Mouse (Mus musculus): ENCODE results near the gene Med1. TPM values are rescaled to one million over a fixed set of nuclear protein-coding genes. Genes with fewer than 3 reads are reported as not detected.
"Not testable (repeated sequence)": the region's sequence is repeated elsewhere in the genome, so short reads cannot be mapped to it uniquely, and the experiment has no call there.

Gene Med1
- polyA plus RNA-seq, 1 experiment: 53.7 TPM

- no peaks in the 10 kb centered on the region for H3K27me3 ChIP-seq (ENCODE audit: control insufficient read depth, insufficient read depth, low read length)
- H3K27ac ChIP-seq (ENCODE audit: control insufficient read depth, insufficient read depth, low read depth, low read length): no peak overlapping the region
- H3K4me1 ChIP-seq (ENCODE audit: control insufficient read depth, insufficient read depth, low read length): no peaks in the 10 kb centered on the region
- no peak overlapping the region for H3K4me3 ChIP-seq (ENCODE audit: control insufficient read depth, low read depth, low read length)
- TF ChIP-seq POLR2A (IDR thresholded peaks at IDR 0.05; ENCODE audit: control insufficient read depth, low read depth, low read length) (no peak), CTCF (IDR thresholded peaks at IDR 0.05; ENCODE audit: control insufficient read depth, insufficient read depth, insufficient replicate concordance, low read depth, low read length) (no peak)
- H3K36me3 ChIP-seq (ENCODE audit: control insufficient read depth, insufficient read depth, low read length): peaks cover 1% of the 10 kb centered on the region; the same call in 1 of the 2 replicates
These were observed 5.3 kb downstream of the Med1 start for GRCm38 (mm10) chr11:98187640-98188395.

GRCm38 (mm10) chr11:98182149-98182548, 10.9 kb downstream of the Med1 start:
- not testable (repeated sequence) for H3K27me3 ChIP-seq (ENCODE audit: control insufficient read depth, insufficient read depth, low read length); H3K36me3 ChIP-seq (ENCODE audit: control insufficient read depth, insufficient read depth, low read length); H3K27ac ChIP-seq (ENCODE audit: control insufficient read depth, insufficient read depth, low read depth, low read length)

GRCm38 (mm10) chr11:98168400-98168799, 24.7 kb downstream of the Med1 start:
- Histone ChIP-seq H3K27me3 (ENCODE audit: control insufficient read depth, insufficient read depth, low read length) (no peaks in the 10 kb centered on the region), H3K36me3 (ENCODE audit: control insufficient read depth, insufficient read depth, low read length) (peaks cover 1% of the 10 kb centered on the region), H3K27ac (ENCODE audit: control insufficient read depth, insufficient read depth, low read depth, low read length) (no peak overlapping the region), H3K4me3 (ENCODE audit: control insufficient read depth, low read depth, low read length) (no peak overlapping the region), H3K4me1 (ENCODE audit: control insufficient read depth, insufficient read depth, low read length) (no peaks in the 10 kb centered on the region)
- TF ChIP-seq POLR2A (IDR thresholded peaks at IDR 0.05; ENCODE audit: control insufficient read depth, low read depth, low read length) (no peak), CTCF (IDR thresholded peaks at IDR 0.05; ENCODE audit: control insufficient read depth, insufficient read depth, insufficient replicate concordance, low read depth, low read length) (no peak)

More at GRCm38 (mm10) chr11:98182149-98182548, 10.9 kb downstream of the Med1 start:
- H3K4me3 ChIP-seq (ENCODE audit: control insufficient read depth, low read depth, low read length); H3K4me1 ChIP-seq (ENCODE audit: control insufficient read depth, insufficient read depth, low read length): not testable (repeated sequence)

- Histone ChIP-seq H3K36me3 (ENCODE audit: control insufficient read depth, insufficient read depth, low read length) (no peaks in the 10 kb centered on the region; the same call in 1 of the 2 replicates), H3K4me3 (ENCODE audit: control insufficient read depth, low read depth, low read length) (no peak overlapping the region), H3K27ac (ENCODE audit: control insufficient read depth, insufficient read depth, low read depth, low read length) (no peak overlapping the region), H3K27me3 (ENCODE audit: control insufficient read depth, insufficient read depth, low read length) (no peaks in the 10 kb centered on the region), H3K4me1 (ENCODE audit: control insufficient read depth, insufficient read depth, low read length) (no peaks in the 10 kb centered on the region)
- no peak for TF ChIP-seq CTCF (IDR thresholded peaks at IDR 0.05; ENCODE audit: control insufficient read depth, insufficient read depth, insufficient replicate concordance, low read depth, low read length)
- no peak for TF ChIP-seq POLR2A (IDR thresholded peaks at IDR 0.05; ENCODE audit: control insufficient read depth, low read depth, low read length)
These were observed 38.0 kb downstream of the Med1 start for GRCm38 (mm10) chr11:98155094-98155493.

GRCm38 (mm10) chr11:98150625-98151156, 42.4 kb downstream of the Med1 start:
- no peak overlapping the region for H3K27ac ChIP-seq (ENCODE audit: control insufficient read depth, insufficient read depth, low read depth, low read length)
- H3K4me3 ChIP-seq (ENCODE audit: control insufficient read depth, low read depth, low read length): no peak overlapping the region
- TF ChIP-seq CTCF (IDR thresholded peaks at IDR 0.05; ENCODE audit: control insufficient read depth, insufficient read depth, insufficient replicate concordance, low read depth, low read length) (no peak), POLR2A (IDR thresholded peaks at IDR 0.05; ENCODE audit: control insufficient read depth, low read depth, low read length) (no peak)
- H3K36me3 ChIP-seq (ENCODE audit: control insufficient read depth, insufficient read depth, low read length): no peaks in the 10 kb centered on the region
- H3K4me1 ChIP-seq (ENCODE audit: control insufficient read depth, insufficient read depth, low read length): peaks cover 5% of the 10 kb centered on the region
- no peaks in the 10 kb centered on the region for H3K27me3 ChIP-seq (ENCODE audit: control insufficient read depth, insufficient read depth, low read length)

GRCm38 (mm10) chr11:98149786-98150624, 43.1 kb downstream of the Med1 start, which contains the start of gene Fbxl20:
Fbxl20 (minus strand) TSS chr11:98150403.
- H3K4me3 ChIP-seq (ENCODE audit: control insufficient read depth, low read depth, low read length): peak within 1 kb of the TSS; percentile 94
- no peaks in the 10 kb centered on the region for H3K27me3 ChIP-seq (ENCODE audit: control insufficient read depth, insufficient read depth, low read length)
- no peaks in the 10 kb centered on the region for H3K36me3 ChIP-seq (ENCODE audit: control insufficient read depth, insufficient read depth, low read length)
- peak within 1 kb of the TSS; percentile 88 for H3K27ac ChIP-seq (ENCODE audit: control insufficient read depth, insufficient read depth, low read depth, low read length)
- TF ChIP-seq CTCF (IDR thresholded peaks at IDR 0.05; ENCODE audit: control insufficient read depth, insufficient read depth, insufficient replicate concordance, low read depth, low read length) (no peak), POLR2A (IDR thresholded peaks at IDR 0.05; ENCODE audit: control insufficient read depth, low read depth, low read length) (peak; percentile 5; the same call in 1 of the 2 replicates)
- peaks cover 7% of the 10 kb centered on the region for H3K4me1 ChIP-seq (ENCODE audit: control insufficient read depth, insufficient read depth, low read length)

- Histone ChIP-seq H3K36me3 (ENCODE audit: control insufficient read depth, insufficient read depth, low read length) (no peaks in the 10 kb centered on the region), H3K4me3 (ENCODE audit: control insufficient read depth, low read depth, low read length) (peak overlapping the region; percentile 94), H3K27ac (ENCODE audit: control insufficient read depth, insufficient read depth, low read depth, low read length) (peak overlapping the region; percentile 85), H3K27me3 (ENCODE audit: control insufficient read depth, insufficient read depth, low read length) (no peaks in the 10 kb centered on the region), H3K4me1 (ENCODE audit: control insufficient read depth, insufficient read depth, low read length) (peaks cover 7% of the 10 kb centered on the region)
- no peak for TF ChIP-seq CTCF (IDR thresholded peaks at IDR 0.05; ENCODE audit: control insufficient read depth, insufficient read depth, insufficient replicate concordance, low read depth, low read length)
- TF ChIP-seq POLR2A (IDR thresholded peaks at IDR 0.05; ENCODE audit: control insufficient read depth, low read depth, low read length): peak; percentile 61
These were observed 43.8 kb downstream of the Med1 start for GRCm38 (mm10) chr11:98149304-98149750.

Measured in testis, adult 2 months (tissue).